Mouse (Mus musculus): ENCODE results near the gene Ubr7. TPM values are rescaled to one million over a fixed set of nuclear protein-coding genes. Genes with fewer than 3 reads are reported as not detected.
A peak's percentile ranks its signal among the peaks of the same experiment; 100 is the strongest.

Gene Ubr7
- polyA plus RNA-seq, 1 experiment from 2014 or later: 33.0 TPM

GRCm38 (mm10) chr12:102722966-102723365 is 34.8 kb upstream of the Ubr7 start:
- in situ Hi-C loops (cut with MboI; ENCODE audit: low pct_unique_long_range_greater_than_20kb): no loop called here
- TF ChIP-seq CTCF (IDR thresholded peaks at IDR 0.05): no peak
- ChIA-PET POLR2A (no interaction called here), CTCF (interaction anchor here (1.8 kb wide), 1 partner anchor 198 kb away, joined by 6 read pairs; no protein-coding TSS in a partner anchor)
- no peaks in the 10 kb centered on the region for H3K27me3 ChIP-seq
- DNase-seq (ENCODE audit: low read depth, low spot score) (no peak), ATAC-seq (no peak)

- POLR2A ChIA-PET: no interaction called here
- TF ChIP-seq CTCF (IDR thresholded peaks at IDR 0.05): no peak
- DNase-seq (ENCODE audit: low read depth, low spot score): no peak
- ATAC-seq: no peak
- in situ Hi-C loops (cut with MboI; ENCODE audit: low pct_unique_long_range_greater_than_20kb): no loop called here
- no peaks in the 10 kb centered on the region for H3K27me3 ChIP-seq
- CTCF ChIA-PET: interaction anchor here (1.1 to 1.8 kb wide), 2 partner anchors 15 to 199 kb away, joined by 3 to 6 read pairs; no protein-coding TSS in a partner anchor
Measured at GRCm38 (mm10) chr12:102723861-102724260, 33.9 kb upstream of the Ubr7 start.

DNA sequence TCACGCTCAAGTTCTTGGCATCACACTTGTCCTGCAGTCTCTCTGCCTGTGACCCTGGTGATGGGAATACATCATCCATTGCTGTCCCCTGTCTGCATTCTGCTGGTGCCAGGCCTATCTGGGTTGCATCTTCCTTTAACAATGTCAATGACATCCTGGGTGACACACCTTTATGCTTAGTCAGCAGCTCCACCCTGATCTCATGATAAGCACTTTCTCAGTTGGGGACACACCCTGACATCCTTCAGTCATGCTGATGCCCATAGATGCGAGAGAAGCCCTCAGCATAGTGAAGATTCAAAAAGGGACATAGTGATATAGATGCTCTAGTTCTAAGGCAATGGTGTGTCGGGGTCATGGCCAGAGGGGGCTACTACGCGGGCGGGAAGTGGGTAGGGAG is 32.6 kb upstream of the Ubr7 start:
- CTCF ChIA-PET: no interaction called here
- DNase-seq (ENCODE audit: low read depth, low spot score) (no peak), ATAC-seq (no peak)
- in situ Hi-C loops (cut with MboI; ENCODE audit: low pct_unique_long_range_greater_than_20kb): no loop called here
- TF ChIP-seq CTCF (IDR thresholded peaks at IDR 0.05): no peak
- POLR2A ChIA-PET: no interaction called here
- no peaks in the 10 kb centered on the region for H3K27me3 ChIP-seq

GRCm38 (mm10) chr12:102725761-102726175 is 32.0 kb upstream of the Ubr7 start:
- in situ Hi-C loops (cut with MboI; ENCODE audit: low pct_unique_long_range_greater_than_20kb): no loop called here

DNA sequence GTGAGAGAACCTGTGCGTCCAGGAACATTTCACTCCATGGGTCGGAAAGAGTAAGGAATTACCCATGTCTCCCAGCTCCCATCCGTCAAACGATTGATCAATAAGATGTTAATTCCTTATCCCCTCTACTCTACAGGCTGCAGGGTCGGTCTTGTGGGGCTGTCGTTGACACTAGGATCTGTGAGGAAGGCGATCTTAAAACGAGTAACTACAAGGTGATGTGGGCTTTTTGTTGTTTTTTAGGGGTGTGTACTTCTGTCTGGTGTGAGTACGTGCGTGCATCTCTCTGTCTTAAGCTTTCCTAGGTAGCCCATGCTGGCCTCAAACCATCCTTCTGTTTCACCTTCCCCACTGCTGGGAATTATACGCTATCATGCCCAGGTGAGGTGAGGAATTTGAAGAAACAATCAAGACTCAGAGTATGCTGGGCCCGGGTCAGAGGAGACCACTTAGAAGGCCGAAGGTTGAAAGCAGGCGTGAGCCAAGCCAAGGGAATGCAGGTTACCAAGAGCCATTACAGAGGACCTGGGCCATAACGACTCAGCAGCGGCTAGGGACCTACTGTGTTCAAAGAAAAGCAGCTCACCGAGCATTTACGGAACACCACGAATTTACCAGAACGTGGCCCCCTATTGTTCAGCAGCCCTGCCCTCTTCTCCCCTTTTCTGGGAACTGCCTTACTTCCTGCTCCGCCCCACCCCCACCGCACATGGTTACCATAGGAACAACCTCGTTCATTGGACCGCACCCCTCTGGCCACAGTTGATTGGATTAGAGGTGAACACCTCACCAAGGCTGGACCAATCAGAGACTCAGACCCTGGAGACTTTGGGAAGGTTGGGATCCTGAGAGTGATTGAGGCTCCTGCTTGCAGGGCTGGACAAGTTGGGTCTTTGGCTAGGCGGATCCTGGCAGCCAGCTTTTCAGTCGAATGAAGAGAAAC is 27.6 kb upstream of the Ubr7 start:
- peak; percentile 64 for DNase-seq (ENCODE audit: low read depth, low spot score)
- CTCF ChIA-PET: interaction anchor here (3.5 kb wide), 1 partner anchor 11 kb away, joined by 12 read pairs; no protein-coding TSS in a partner anchor
- TF ChIP-seq CTCF (IDR thresholded peaks at IDR 0.05): no peak
- POLR2A ChIA-PET: interaction anchor here (0.7 to 0.8 kb wide), 2 partner anchors 90 to 253 kb away, joined by 3 read pairs; no protein-coding TSS in a partner anchor
- ATAC-seq: peak; percentile 81
- no peaks in the 10 kb centered on the region for H3K27me3 ChIP-seq
- in situ Hi-C loops (cut with MboI; ENCODE audit: low pct_unique_long_range_greater_than_20kb): loop anchor here (5.0 kb wide), 1 partner anchor 203 kb away; no protein-coding TSS in a partner anchor

More at GRCm38 (mm10) chr12:102725761-102726175, 32.0 kb upstream of the Ubr7 start:
- ChIA-PET CTCF (no interaction called here), POLR2A (no interaction called here)
- TF ChIP-seq CTCF (IDR thresholded peaks at IDR 0.05): no peak
- H3K27me3 ChIP-seq: no peaks in the 10 kb centered on the region
- DNase-seq (ENCODE audit: low read depth, low spot score) (no peak), ATAC-seq (no peak)

GRCm38 (mm10) chr12:102730798-102731619 is 26.8 kb upstream of the Ubr7 start:
- in situ Hi-C loops (cut with MboI; ENCODE audit: low pct_unique_long_range_greater_than_20kb): loop anchor here (5.0 kb wide), 1 partner anchor 204 kb away; no protein-coding TSS in a partner anchor
- H3K27me3 ChIP-seq: no peaks in the 10 kb centered on the region
- no peak for TF ChIP-seq CTCF (IDR thresholded peaks at IDR 0.05)
- ATAC-seq (peak; percentile 36), DNase-seq (ENCODE audit: low read depth, low spot score) (peak; percentile 55)
- ChIA-PET POLR2A (interaction anchor here (0.6 to 0.7 kb wide), 2 partner anchors 16 to 91 kb away, joined by 3 to 4 read pairs; no protein-coding TSS in a partner anchor), CTCF (interaction anchor here (1.7 to 3.5 kb wide), 2 partner anchors 9 to 11 kb away, joined by 4 to 12 read pairs; no protein-coding TSS in a partner anchor)

DNA sequence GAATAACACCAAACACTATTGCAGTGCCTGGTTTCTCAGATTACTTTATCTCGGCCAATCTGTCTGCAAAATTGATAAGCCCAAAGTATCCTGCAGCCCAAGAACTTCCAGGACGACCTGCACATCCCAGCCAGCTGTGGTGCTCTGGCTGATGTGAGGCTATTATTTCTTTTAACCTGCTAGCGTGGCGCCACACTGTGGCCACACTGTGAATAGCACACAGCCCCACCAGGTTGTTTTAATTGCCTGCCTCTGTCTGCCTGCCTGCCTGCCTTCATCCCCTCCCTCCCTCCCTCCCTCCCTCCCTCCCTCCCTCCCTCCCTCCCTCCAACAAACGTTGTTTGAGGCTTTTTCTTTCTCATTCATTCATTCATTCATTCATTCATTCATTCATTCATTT is 24.4 kb upstream of the Ubr7 start:
- ATAC-seq (no peak), DNase-seq (ENCODE audit: low read depth, low spot score) (no peak)
- POLR2A ChIA-PET: no interaction called here
- in situ Hi-C loops (cut with MboI; ENCODE audit: low pct_unique_long_range_greater_than_20kb): loop anchor here (5.0 kb wide), 1 partner anchor 206 kb away; no protein-coding TSS in a partner anchor
- CTCF ChIA-PET: no interaction called here
- TF ChIP-seq CTCF (IDR thresholded peaks at IDR 0.05): peak; percentile 80
- H3K27me3 ChIP-seq: no peaks in the 10 kb centered on the region

DNA sequence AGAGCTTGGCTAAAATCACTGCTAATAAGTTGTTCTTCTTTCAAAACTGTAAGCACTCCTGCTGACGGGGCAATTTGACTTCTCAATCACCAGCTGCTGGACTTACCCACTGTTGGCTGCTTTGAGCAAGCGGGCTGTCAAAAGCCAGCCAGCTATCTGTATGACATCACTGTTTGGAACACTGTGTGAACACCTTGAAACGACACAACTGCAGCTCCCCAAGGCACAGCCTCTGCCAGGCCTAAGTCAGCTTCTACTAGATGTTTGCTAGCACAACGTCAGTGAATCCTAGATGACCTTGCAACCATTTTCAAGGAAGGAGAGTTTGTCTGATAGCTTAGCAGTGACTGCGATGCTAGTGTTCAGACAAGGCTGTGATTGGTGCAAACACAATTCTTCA is 18.7 kb upstream of the Ubr7 start:
- ChIA-PET CTCF (interaction anchor here (0.9 to 1.9 kb wide), 4 partner anchors 15 to 214 kb away, joined by 3 to 5 read pairs (median 3); no protein-coding TSS in a partner anchor), POLR2A (no interaction called here)
- in situ Hi-C loops (cut with MboI; ENCODE audit: low pct_unique_long_range_greater_than_20kb): no loop called here
- ATAC-seq (no peak), DNase-seq (ENCODE audit: low read depth, low spot score) (no peak)
- H3K27me3 ChIP-seq: no peaks in the 10 kb centered on the region
- no peak for TF ChIP-seq CTCF (IDR thresholded peaks at IDR 0.05)

- H3K27me3 ChIP-seq: no peaks in the 10 kb centered on the region
- in situ Hi-C loops (cut with MboI; ENCODE audit: low pct_unique_long_range_greater_than_20kb): no loop called here
- ATAC-seq (no peak), DNase-seq (ENCODE audit: low read depth, low spot score) (no peak)
- peak; percentile 59 for TF ChIP-seq CTCF (IDR thresholded peaks at IDR 0.05)
- ChIA-PET CTCF (interaction anchor here (0.9 to 1.9 kb wide), 6 partner anchors 9 to 30 kb away, joined by 3 to 7 read pairs (median 4); no protein-coding TSS in a partner anchor), POLR2A (interaction anchor here (0.7 to 1.1 kb wide), 2 partner anchors 15 to 23 kb away, joined by 4 read pairs; no protein-coding TSS in a partner anchor)
Measured at GRCm38 (mm10) chr12:102740285-102740684, 17.5 kb upstream of the Ubr7 start.

GRCm38 (mm10) chr12:102742056-102742455 is 15.7 kb upstream of the Ubr7 start:
- TF ChIP-seq CTCF (IDR thresholded peaks at IDR 0.05): no peak

More at GRCm38 (mm10) chr12:102742056-102742455, 15.7 kb upstream of the Ubr7 start:
- in situ Hi-C loops (cut with MboI; ENCODE audit: low pct_unique_long_range_greater_than_20kb): no loop called here
- no peaks in the 10 kb centered on the region for H3K27me3 ChIP-seq
- ATAC-seq (no peak), DNase-seq (ENCODE audit: low read depth, low spot score) (no peak)
- CTCF ChIA-PET: no interaction called here
- POLR2A ChIA-PET: interaction anchor here (0.6 kb wide), 1 partner anchor 520 kb away, joined by 3 read pairs; no protein-coding TSS in a partner anchor

Data from Patski (cell line).